Mouse (Mus musculus): Measurements from ENCODE around the gene Vars. TPM values are rescaled to one million over a fixed set of nuclear protein-coding genes. Genes with fewer than 3 reads are reported as not detected.

The Vars gene
- 98.2 TPM for total RNA-seq (2023)

DNA sequence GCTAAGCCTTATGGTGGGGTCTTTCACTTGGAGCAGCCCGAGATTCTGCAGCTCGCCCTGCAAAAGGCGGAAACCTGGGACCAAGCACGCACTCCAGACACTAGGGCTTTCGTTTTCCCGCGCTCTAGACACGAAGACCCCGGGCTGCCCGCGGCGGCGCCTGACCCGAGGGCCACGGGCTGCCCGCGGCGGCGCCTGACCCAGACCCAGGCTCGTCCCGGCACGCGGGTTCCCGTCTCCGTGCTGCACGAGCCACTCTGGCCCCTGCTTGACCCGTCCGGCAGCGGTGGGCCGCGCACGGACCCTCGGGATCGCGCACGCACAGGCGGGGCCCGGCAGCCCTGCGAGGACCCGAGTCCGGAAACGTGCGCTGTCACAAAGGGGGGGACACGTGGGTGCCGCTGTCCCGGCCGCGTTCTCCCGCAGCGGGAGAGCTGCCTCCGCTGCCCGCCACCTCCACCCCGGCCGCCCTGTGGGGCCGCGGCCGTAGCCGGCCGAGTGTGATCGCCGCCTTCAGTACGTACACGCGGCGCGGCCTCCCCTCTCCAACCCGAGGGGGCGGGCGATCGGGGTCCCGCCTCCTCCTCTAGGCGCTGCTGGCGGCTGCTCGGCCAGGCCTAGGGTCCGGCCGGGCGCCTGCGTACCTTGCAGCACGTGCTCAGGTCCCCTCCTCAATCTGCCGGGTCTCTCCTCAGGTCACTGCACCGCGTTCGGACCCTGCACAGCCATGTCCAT lies at the start of gene Vars:
Gene Vars (plus strand): TSS at position 271 of the 735 bp plus-strand sequence.

DNA sequence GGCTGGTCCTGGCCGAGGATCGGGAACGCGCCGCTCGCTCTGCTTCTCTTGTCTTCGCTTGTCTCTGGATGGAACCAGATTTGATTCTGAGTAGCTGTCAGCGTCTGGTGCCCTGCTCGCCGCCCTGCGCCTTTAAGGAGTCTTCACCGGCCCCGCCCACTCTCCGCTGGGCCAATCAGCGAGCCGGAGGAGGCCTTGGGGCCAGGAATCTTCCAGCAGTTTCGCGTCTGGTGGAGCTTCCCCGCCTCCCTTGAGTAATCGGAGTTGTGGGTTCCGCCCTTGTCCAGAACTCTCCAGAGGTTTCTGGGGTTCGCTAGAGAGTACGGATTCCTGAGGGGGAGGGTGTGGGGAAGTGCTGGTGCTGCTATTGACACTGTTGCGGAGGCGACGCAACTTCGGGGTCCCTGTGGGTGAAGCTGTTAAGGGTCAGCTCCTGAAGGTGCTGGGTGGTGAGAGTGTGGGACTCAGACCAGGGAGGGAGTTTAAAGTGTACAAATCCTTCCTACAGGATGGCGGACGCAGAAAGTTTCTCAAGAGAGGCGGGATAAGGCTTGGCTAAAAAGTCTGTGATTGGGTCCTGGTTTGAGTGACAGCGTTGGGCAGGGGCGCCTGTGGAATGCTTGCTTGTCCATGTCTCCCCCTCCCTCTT lies 41.5 kb upstream of the Vars start, which contains the start of gene Hspa1b:
Gene Hspa1b (minus strand): TSS at position 109 of the 649 bp plus-strand sequence.

DNA sequence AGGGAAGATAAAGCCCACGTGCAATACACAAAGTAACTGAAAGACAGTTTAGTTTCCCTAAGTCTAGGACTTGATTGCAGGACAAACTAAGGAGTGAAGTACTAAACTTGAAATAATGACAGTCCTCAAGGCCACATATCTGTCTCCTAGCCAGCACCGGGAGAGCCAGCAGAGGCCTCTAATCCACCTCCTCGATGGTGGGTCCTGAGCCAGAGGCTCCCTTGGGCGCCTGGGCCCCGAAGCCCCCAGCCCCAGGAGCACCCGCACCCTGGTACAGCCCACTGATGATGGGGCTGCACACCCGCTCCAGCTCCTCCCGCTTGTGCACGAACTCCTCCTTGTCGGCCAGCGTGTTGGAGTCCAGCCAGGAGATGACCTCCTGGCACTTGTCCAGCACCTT lies 31.0 kb upstream of the Vars start, which contains the start of gene Gm20481:
Gene Gm20481 (plus strand): TSS at position 91 of the 400 bp plus-strand sequence.

DNA sequence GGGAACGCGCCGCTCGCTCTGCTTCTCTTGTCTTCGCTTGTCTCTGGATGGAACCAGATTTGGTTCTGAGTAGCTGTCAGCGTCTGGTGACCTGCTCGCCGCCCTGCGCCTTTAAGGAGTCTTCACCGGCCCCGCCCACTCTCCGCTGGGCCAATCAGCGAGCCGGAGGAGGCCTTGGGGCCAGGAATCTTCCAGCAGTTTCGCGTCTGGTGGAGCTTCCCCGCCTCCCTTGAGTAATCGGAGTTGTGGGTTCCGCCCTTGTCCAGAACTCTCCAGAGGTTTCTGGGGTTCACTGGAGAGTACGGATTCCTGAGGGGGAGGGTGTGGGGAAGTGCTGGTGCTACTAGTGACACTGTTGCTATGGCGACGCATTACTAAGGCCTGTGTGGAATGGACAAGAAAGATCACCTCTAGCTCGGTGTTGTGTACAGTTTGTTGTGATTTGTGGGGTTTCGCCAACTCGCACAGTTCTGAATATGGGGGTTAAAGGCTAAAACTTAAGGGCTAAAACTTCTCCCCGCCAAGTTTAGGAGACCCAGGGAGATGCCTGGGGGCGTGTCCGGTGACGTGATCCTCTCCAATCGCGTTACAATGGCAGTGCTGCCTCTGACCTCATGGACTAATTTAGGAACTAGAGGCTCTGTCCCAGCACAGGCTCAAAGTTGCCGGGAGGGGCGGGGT lies 28.6 kb upstream of the Vars start, which contains the start of the genes Hspa1a and Hspa1l:
Gene Hspa1a (minus strand): TSS at position 88 of the 681 bp plus-strand sequence.
Gene Hspa1l (plus strand): TSS at position 635 of the 681 bp plus-strand sequence.

DNA sequence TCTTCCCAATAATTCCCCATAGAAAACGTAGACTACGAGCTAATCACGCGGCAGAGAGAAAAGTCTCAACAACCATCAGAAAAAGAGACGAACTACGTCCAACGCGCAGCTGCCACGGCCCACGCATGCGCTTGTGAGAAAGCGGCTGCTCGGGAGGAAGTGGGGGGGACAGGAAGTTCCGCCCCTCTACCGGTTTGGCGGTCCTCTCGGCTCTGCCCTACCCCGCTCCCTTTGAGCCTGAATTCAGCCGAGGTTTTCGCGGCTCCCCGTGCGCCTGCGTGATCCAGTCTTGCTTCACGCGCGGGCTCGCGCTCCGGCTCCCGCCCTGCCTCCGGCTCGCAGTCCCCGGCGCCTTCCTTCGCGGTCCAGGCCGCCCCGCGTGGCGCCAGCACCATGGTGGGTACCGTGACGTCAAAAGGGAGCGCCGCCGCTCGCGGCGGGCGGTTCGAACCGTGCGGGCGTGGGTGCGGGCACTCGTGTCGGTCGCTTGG lies 19.1 kb upstream of the Vars start, which contains the start of gene Lsm2:
Gene Lsm2 (plus strand): TSS at position 173 of the 491 bp plus-strand sequence.

DNA sequence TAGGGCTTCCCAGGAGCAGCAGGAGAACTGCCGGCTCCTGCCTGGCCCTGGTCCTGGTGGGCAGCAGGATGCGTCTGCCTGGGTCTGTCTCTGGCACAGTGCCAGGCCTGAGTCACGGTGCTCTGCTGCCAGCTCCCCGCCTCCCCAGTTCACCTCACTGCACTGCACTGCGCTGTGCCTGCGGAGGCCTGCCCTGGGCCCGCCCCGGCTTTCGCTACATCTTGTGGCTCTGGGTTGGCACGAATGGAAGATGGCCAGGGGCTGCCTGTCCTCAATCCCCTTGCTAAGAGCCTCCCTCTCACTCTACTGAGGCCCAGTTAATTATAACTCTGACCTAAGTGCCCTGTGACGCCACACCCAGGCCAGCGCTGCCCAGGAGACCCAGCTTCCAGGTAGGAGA lies 15.6 kb downstream of the Vars start, which contains the start of gene Vwa7:
Gene Vwa7 (plus strand): TSS at position 204 of the 400 bp plus-strand sequence.

DNA sequence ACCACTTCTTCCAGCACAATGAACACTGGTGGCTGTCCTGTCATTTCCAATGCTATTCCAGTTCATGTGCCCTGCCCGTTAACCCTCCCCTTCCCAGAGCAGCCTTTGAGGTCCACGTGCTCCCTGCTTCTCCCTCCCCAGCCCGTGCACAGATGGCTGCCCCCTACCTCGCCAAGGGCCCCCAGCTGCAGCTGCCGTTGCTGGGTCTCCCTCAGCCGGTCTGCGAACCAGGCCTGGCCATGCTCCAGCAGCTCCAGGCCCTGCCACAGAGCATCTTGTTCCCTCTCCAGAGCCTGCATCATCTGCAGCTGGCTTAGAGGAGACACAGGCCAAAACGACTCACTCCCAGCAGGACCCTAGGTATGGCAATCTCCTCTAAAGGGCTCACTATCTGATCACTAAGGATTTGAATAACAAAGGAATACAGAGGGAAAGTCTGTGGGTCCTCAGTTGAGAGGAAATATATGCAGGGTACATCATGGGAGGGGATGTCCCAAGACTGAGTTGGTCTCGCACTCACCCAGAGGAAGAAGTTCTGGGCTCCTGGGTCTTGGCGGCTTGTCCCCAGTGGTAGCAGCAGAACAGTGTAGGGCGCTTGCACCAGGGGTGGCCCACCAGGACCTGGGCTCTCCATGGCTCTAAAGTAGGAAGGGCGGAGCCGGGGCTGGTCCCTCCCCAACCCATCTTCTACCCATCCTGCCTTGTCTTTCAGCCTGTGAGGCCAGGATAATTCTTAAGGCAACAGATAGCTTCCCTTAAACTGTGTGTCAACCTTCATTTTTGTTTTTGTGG lies 26.7 kb downstream of the Vars start, which contains the start of gene Sapcd1:
Gene Sapcd1 (minus strand): TSS at position 740 of the 792 bp plus-strand sequence.

DNA sequence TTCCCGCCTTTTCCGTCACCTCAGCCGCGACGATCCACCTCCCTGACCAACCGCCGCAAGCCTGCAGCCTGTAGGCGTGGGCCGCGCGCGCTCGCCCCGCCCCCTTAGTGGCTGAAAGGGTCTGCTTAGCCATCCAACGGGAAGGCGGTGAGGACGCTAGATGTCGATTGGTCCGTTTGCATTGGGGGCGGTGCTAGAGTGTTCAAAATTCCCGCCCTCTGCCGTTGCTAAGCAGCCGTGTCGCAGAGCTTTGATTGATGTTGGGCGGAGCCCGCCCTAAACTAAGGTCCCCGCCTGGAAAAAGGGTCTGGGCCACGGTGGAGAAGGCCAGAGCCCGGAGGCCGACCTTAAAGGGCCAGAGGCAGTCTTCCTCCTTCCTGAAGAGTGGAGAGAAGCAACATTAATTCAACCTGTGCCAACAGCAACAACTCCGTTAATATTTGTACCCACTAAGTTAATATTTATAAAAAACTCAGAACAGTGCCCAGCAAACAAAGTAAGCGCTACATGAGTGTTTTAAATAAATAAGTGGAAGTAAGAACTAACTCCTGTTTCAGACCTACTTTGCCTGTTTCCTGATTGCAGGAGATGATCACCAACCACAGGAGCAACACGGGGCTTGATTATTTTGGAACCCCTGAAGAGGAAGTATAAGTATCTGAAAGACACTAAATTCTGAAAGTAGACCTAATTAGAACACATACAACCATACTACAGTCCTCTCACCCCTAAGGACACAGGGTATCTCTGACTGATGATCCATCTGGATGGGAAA lies 46.1 kb downstream of the Vars start, which contains the start of gene Msh5:
Gene Msh5 (minus strand): TSS at position 65 of the 775 bp plus-strand sequence.

DNA sequence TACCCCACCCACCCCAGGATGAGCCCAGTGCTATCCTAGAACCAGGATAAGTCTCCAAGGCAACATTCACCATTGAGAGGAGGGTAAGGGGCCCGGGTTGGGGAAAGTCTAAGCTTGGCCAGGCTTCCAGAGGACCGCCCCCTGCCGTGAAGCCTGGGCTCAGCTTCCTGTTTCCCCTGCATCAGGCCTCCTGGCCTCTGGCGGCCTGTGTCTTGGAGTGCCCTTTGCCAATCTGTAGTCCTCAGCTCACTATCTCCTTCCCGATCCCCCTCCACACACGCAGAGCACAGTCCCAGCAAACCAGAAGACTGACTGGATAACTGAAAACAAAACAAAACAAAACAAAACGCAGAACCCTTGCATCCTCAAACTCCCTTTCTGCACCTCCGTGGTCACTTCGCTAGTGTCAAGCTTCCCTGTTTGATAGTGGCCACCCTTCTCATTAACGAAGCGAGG lies 48.8 kb downstream of the Vars start, which contains the start of gene Clic1:
Gene Clic1 (plus strand): TSS at position 406 of the 456 bp plus-strand sequence.

DNA sequence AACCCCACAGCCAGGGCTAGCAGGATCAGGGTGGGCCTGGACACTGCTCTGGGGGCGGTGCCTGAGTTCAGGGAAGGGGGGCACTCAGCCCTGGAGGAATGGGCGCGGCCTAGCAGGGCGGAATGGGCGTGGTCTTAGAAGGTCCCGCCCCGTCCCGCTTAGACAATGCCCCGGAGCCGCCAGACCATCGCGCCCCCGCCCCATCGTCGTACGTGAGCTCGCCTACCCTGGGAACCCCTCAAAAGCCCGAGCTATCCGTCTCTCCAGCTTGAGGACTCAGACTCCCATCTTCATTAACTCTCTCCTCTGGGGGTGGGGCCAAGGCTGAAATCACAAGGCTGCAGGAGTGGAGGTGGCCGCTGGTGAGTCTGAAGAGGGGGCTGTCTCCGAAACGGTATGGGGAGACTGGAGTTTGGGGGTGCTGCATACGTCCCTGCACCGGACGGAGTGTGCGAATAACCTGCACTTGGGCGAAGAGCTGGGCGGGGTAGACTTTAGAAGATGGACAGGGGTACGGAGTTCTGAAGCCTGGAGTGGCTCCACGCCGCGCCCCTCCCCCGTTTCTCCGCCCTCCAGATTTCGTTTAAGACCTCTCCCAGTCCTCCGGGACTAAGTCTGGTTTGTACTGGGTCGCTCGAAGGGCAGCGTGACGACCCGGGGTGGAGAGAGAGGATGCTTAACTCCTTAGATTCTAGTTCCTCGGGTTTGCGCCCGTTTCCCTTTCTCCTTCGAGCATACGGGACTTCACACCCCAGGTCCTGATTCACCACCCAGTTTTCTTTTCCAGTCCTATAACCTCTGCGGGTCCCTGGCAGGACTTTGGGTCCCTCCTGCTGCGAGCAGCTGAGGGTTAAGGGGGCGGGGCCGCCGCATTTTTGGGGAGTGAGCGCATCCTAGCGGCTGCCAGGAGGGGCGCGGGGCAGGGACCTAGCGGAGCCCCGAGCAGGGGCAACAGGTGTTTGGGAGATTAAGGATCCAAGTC lies 58.4 kb downstream of the Vars start, which contains the start of gene Ddah2:
Gene Ddah2 (plus strand): TSS at position 125 of the 982 bp plus-strand sequence.

DNA sequence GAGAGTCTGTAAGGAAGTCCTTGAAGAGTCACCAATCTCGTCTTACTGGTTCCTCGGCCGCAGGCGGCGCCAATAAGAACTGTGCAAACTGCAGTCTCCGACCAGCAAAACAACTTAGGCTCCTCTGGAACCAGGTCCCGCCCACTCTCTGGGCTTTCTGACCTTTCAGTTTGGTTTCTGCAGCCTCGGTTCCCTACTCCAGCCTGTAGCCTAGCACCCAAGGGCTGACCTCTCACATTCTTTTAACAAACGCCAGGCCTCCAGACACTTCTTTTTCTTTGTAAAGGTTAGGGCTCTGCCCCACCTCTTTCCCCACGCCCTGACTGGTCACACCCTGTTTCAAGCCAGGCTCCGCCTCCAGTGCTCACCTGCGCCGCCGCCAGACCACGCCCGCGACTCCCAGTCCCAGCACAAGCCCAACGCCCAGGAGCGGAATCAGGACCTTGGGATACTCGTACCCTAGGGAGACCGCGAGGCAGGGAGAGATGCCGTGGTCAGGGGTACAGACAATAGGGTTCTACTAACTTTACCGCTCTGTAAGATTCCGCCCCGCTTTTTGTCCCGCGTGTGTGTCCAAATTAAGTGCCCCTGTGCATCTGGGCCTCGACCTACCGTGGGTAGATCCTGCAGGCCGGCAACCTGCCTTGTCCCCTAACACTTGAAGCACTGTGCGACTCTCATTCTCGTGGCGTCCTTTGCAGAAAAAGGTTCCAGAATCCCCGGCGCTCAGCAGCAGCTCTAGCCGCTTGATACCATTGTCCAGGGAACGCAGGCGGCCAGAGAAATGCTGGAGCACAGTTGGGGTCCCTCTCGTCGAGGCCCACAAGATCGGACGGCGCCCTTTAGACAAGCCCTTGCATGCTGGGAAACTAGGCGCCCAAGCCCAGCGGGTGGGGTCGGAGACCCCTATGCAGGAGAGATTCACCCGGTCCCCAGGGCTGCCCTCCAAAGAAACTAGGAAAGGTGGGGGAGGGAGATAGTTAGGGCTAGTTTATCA lies 64.5 kb downstream of the Vars start, which contains the start of gene Ly6g6c:
Gene Ly6g6c (plus strand): TSS at position 438 of the 997 bp plus-strand sequence.

Other genes starting within 250 kb of the Vars start
- gene Cyp21a1, start 196.4 kb upstream of the Vars start, total RNA-seq (2023): not detected
- gene Stk19, start 164.0 kb upstream of the Vars start, total RNA-seq (2023): 62.5 TPM
- gene Dxo, start 164.0 kb upstream of the Vars start, total RNA-seq (2023): 76.5 TPM
- 106 TPM for gene Skiv2l, start 150.8 kb upstream of the Vars start, total RNA-seq (2023)
- 31.0 TPM for gene Nelfe, start 150.6 kb upstream of the Vars start, total RNA-seq (2023)
- gene Cfb, start 138.5 kb upstream of the Vars start, total RNA-seq (2023): 0.61 TPM
- 5.4 TPM for gene Zbtb12, start 121.5 kb upstream of the Vars start, total RNA-seq (2023)
- gene Gm20547, start 118.9 kb upstream of the Vars start, total RNA-seq (2023): not detected
- 1.9 TPM for gene C2, start 102.7 kb upstream of the Vars start, total RNA-seq (2023)
- 120 TPM for gene Ehmt2, start 102.5 kb upstream of the Vars start, total RNA-seq (2023)
- gene Slc44a4, start 86.5 kb upstream of the Vars start, total RNA-seq (2023): not detected
- gene Neu1, start 69.7 kb upstream of the Vars start, total RNA-seq (2023): 55.1 TPM
- gene Hspa1b, start 41.7 kb upstream of the Vars start, total RNA-seq (2023): 83.6 TPM
- not detected for gene Gm20481, start 31.1 kb upstream of the Vars start, total RNA-seq (2023)
- 42.1 TPM for gene Hspa1a, start 28.8 kb upstream of the Vars start, total RNA-seq (2023)
- gene Hspa1l, start 28.3 kb upstream of the Vars start, total RNA-seq (2023): not detected
- 27.1 TPM for gene Lsm2, start 19.1 kb upstream of the Vars start, total RNA-seq (2023)
- 0.80 TPM for gene Vwa7, start 15.6 kb downstream of the Vars start, total RNA-seq (2023)
- gene Sapcd1, start 27.0 kb downstream of the Vars start, total RNA-seq (2023): 0.70 TPM
- 2.9 TPM for gene Msh5, start 45.8 kb downstream of the Vars start, total RNA-seq (2023)
- 149 TPM for gene Clic1, start 49.0 kb downstream of the Vars start, total RNA-seq (2023)
- 0.64 TPM for gene Ddah2, start 58.0 kb downstream of the Vars start, total RNA-seq (2023)
- gene Ly6g6c, start 64.4 kb downstream of the Vars start, total RNA-seq (2023): not detected
- gene Mpig6b, start 65.2 kb downstream of the Vars start, total RNA-seq (2023): not detected
- not detected for gene Ly6g6e, start 75.9 kb downstream of the Vars start, total RNA-seq (2023)
- not detected for gene Ly6g6d, start 77.1 kb downstream of the Vars start, total RNA-seq (2023)
- gene Ly6g6f, start 84.6 kb downstream of the Vars start, total RNA-seq (2023): not detected
- gene Abhd16a, start 88.3 kb downstream of the Vars start, total RNA-seq (2023): 70.2 TPM
- gene Ly6g5c, start 107.3 kb downstream of the Vars start, total RNA-seq (2023): not detected
- gene Ly6g5b, start 114.4 kb downstream of the Vars start, total RNA-seq (2023): 0.61 TPM
- 22.8 TPM for gene Gpank1, start 120.5 kb downstream of the Vars start, total RNA-seq (2023)
- 143 TPM for gene Csnk2b, start 121.1 kb downstream of the Vars start, total RNA-seq (2023)
- 21.0 TPM for gene D17H6S53E, start 125.4 kb downstream of the Vars start, total RNA-seq (2023)
- not detected for gene Apom, start 131.1 kb downstream of the Vars start, total RNA-seq (2023)
- 377 TPM for gene Bag6, start 134.2 kb downstream of the Vars start, total RNA-seq (2023)
- 311 TPM for gene Prrc2a, start 163.9 kb downstream of the Vars start, total RNA-seq (2023)
- gene Aif1, start 175.1 kb downstream of the Vars start, total RNA-seq (2023): 2.4 TPM
- 19.8 TPM for gene Lst1, start 187.5 kb downstream of the Vars start, total RNA-seq (2023)
- gene Ltb, start 193.5 kb downstream of the Vars start, total RNA-seq (2023): 515 TPM
- gene Tnf, start 201.0 kb downstream of the Vars start, total RNA-seq (2023): 17.4 TPM
- 16.4 TPM for gene Lta, start 204.4 kb downstream of the Vars start, total RNA-seq (2023)
- gene Gm16181, start 219.8 kb downstream of the Vars start, total RNA-seq (2023): not detected
- gene Atp6v1g2, start 232.7 kb downstream of the Vars start, total RNA-seq (2023): 2.9 TPM
- gene Nfkbil1, start 234.8 kb downstream of the Vars start, total RNA-seq (2023): 12.2 TPM
- 460 TPM for gene Ddx39b, start 240.8 kb downstream of the Vars start, total RNA-seq (2023)